Mouse (Mus musculus) hindlimb bud, embryonic 11.5 days (tissue): Measurements from ENCODE around the gene Cic.

Source experiments
- DNase-seq: peaks from one replicate; pipeline ENCODE4 v3.0.0-alpha.2; 2012; ENCODE audit warnings: low read depth, low spot score; ENCODE audit errors: extremely low spot score

Gene Cic

GRCm38 (mm10) chr7:25269029-25269428 is 1.5 kb downstream of the Cic start:
- no peak for DNase-seq

GRCm38 (mm10) chr7:25269545-25270271 is 2.2 kb downstream of the Cic start:
- DNase-seq = no peak

GRCm38 (mm10) chr7:25270652-25271633 is 3.4 kb downstream of the Cic start:
- no peak for DNase-seq

- no peak for DNase-seq
Observed at GRCm38 (mm10) chr7:25271651-25272444, 4.3 kb downstream of the Cic start.

GRCm38 (mm10) chr7:25272445-25273258 is 5.1 kb downstream of the Cic start:
- DNase-seq = no peak

GRCm38 (mm10) chr7:25273259-25274241 is 6.0 kb downstream of the Cic start:
- no peak for DNase-seq

- DNase-seq = no peak
Observed at GRCm38 (mm10) chr7:25274571-25274970, 7.1 kb downstream of the Cic start.

- DNase-seq = no peak
Observed at GRCm38 (mm10) chr7:25274996-25275395, 7.5 kb downstream of the Cic start.

- DNase-seq = no peak
Observed at GRCm38 (mm10) chr7:25275555-25276298, 8.2 kb downstream of the Cic start.

GRCm38 (mm10) chr7:25277405-25277804 is 9.9 kb downstream of the Cic start:
- no peak for DNase-seq

GRCm38 (mm10) chr7:25277998-25278340 is 10.5 kb downstream of the Cic start:
- DNase-seq = no peak

- no peak for DNase-seq
Observed at GRCm38 (mm10) chr7:25278341-25279075, 11.0 kb downstream of the Cic start.

GRCm38 (mm10) chr7:25279076-25279860 is 11.8 kb downstream of the Cic start:
- DNase-seq = no peak

GRCm38 (mm10) chr7:25279861-25280791 is 12.6 kb downstream of the Cic start:
- no peak for DNase-seq

GRCm38 (mm10) chr7:25281166-25281733 is 13.7 kb downstream of the Cic start:
- DNase-seq = no peak
